Comparison of ENCODE assay signal across 1 mouse cellular context in the genomic region with DNA sequence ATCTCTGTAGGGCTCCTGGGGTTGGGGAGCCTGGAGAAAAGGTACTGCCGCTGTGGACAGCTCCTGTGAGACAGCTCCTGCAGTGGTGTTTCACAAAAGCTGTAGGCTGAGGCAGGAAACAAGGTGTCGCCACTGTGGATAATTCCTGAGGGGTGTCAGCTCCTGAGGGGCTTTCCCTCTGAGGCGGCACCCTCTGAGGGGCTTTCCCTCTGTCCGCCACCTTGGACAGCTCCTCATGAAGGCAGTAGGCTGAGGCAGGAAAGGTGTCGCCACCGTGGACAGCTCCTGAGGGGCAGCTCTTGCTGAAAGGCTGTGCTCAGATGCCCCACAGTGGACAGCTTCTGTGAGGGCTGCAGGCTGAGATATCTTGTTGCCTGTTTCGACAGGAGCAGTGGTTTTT.
TF ChIP-seq lines count a peak whose summit lies in the region.

No protein-coding gene starts in this region.

TF ChIP-seq in MEL, 35 proteins besides CTCF, POLR2A, EP300 and RAD21 (continued from another document):
- no peak for TF ChIP-seq MAZ (IDR thresholded peaks at IDR 0.05; ENCODE audit: low read depth, low read length)
